Mouse (Mus musculus) left cerebral cortex, adult 2 months (tissue): ENCODE measurements around the gene Neurl4. TPM values are rescaled to one million over a fixed set of nuclear protein-coding genes. Genes with fewer than 3 reads are reported as not detected.
A peak's percentile ranks its signal among the peaks of the same experiment; 100 is the strongest.
"Not testable (repeated sequence)": the region's sequence is repeated elsewhere in the genome, so short reads cannot be mapped to it uniquely, and the experiment has no call there.

ENCODE experiments used
- DNase-seq, 2 experiments: peaks; one replicate each; pipeline ENCODE4 v3.0.0; 2021 to 2022; ENCODE audit warnings: low spot score in 2 of 2, mixed read lengths in 1 of 2; ENCODE audit errors: extremely low spot score in 1 of 2
- H3K27ac ChIP-seq: fragments of 200-600 bp; 2 replicates; pipeline ENCODE4 v1.8.1; 2022
- H3K4me3 ChIP-seq: fragments of 200-600 bp; 2 replicates; pipeline ENCODE4 v1.8.1; 2022
- CTCF ChIP-seq: fragments of 200-600 bp; IDR thresholded peaks from 2 replicates; pipeline ENCODE4 v1.8.1; 2022; ENCODE audit warnings: antibody characterized with exemption, mild to moderate bottlenecking, moderate library complexity
- intact Hi-C: fragments of 180-260 bp; cut with DNase I; formaldehyde crosslinking; loops from one replicate; pipeline ENCODE4 v1.15.1; 2025
- total RNA-seq, 2 experiments: library from RNA; stranded (reverse); gene quantifications; 2 replicates each; pipeline ENCODE4 v1.2.3; 2021

Gene Neurl4
- total RNA-seq, 2 experiments from 2014 or later, result 121 to 124 TPM

GRCm38 (mm10) chr11:69917379-69917948 is 16.6 kb downstream of the Neurl4 start:
- TF ChIP-seq CTCF, result no peak
- no peak overlapping the region for H3K27ac ChIP-seq

GRCm38 (mm10) chr11:69918118-69918517 is 17.2 kb downstream of the Neurl4 start:
- H3K27ac ChIP-seq, result no peak overlapping the region
- DNase-seq, result no peak
- intact Hi-C loops, result no loop called here
- no peak overlapping the region for H3K4me3 ChIP-seq
- no peak for TF ChIP-seq CTCF

More at GRCm38 (mm10) chr11:69917379-69917948, 16.6 kb downstream of the Neurl4 start:
- intact Hi-C loops, result no loop called here
- DNase-seq, result no peak
- no peak overlapping the region for H3K4me3 ChIP-seq

GRCm38 (mm10) chr11:69919053-69919452 is 18.2 kb downstream of the Neurl4 start:
- Histone ChIP-seq H3K27ac (peak overlapping the region; percentile 24; the same call in 1 of the 2 replicates), H3K4me3 (peak overlapping the region; percentile 88)
- intact Hi-C loops, result no loop called here
- TF ChIP-seq CTCF, result no peak
- DNase-seq, result no peak

- no peak for TF ChIP-seq CTCF
- DNase-seq, result peak in 1 of 2 experiments; percentile 40
- intact Hi-C loops, result loop anchor here (2.0 kb wide), 1 partner anchor 61 kb away; the partner anchor contains the start of gene Ctdnep1
- Histone ChIP-seq H3K27ac (peak overlapping the region; percentile 95), H3K4me3 (peak overlapping the region; percentile 88)
Measured at GRCm38 (mm10) chr11:69919661-69920265, 18.9 kb downstream of the Neurl4 start.

GRCm38 (mm10) chr11:69920266-69921031 is 19.6 kb downstream of the Neurl4 start:
- TF ChIP-seq CTCF, result no peak; the same call in 1 of the 2 replicates
- peak in 1 of 2 experiments; percentile 38 for DNase-seq
- Histone ChIP-seq H3K27ac (peak overlapping the region; percentile 95), H3K4me3 (peak overlapping the region; percentile 88)
- intact Hi-C loops, result loop anchor here (2.0 kb wide), 1 partner anchor 60 kb away; the partner anchor contains the start of gene Ctdnep1

GRCm38 (mm10) chr11:69921114-69922011 is 20.5 kb downstream of the Neurl4 start, which contains the start of gene Eif5a:
Eif5a (minus strand) TSS chr11:69921958.
- Histone ChIP-seq H3K27ac (peak within 1 kb of the TSS; percentile 95), H3K4me3 (peak within 1 kb of the TSS; percentile 88)
- peak; percentile 100 for DNase-seq
- intact Hi-C loops, result loop anchor here (2.0 kb wide), 1 partner anchor 59 kb away; the partner anchor contains the start of gene Ctdnep1
- TF ChIP-seq CTCF, result peak; percentile 64

GRCm38 (mm10) chr11:69922012-69922756 is 21.3 kb downstream of the Neurl4 start:
- intact Hi-C loops, result no loop called here
- TF ChIP-seq CTCF, result peak; percentile 2; the same call in 1 of the 2 replicates
- H3K4me3 ChIP-seq, result peak overlapping the region; percentile 65
- DNase-seq, result no peak
- peak overlapping the region; percentile 77 for H3K27ac ChIP-seq

GRCm38 (mm10) chr11:69922796-69923195 is 21.9 kb downstream of the Neurl4 start:
- no peak for DNase-seq
- TF ChIP-seq CTCF, result no peak
- intact Hi-C loops, result no loop called here
- Histone ChIP-seq H3K27ac (peak overlapping the region; percentile 77), H3K4me3 (no peak overlapping the region)

- no peak for DNase-seq
- TF ChIP-seq CTCF, result no peak; the same call in 1 of the 2 replicates
- Histone ChIP-seq H3K4me3 (no peak overlapping the region), H3K27ac (no peak overlapping the region)
- intact Hi-C loops, result no loop called here
Measured at GRCm38 (mm10) chr11:69927501-69927900, 26.6 kb downstream of the Neurl4 start.

GRCm38 (mm10) chr11:69929712-69930111 is 28.8 kb downstream of the Neurl4 start:
- intact Hi-C loops, result loop anchor here (5.0 kb wide), 1 partner anchor 128 kb away; no protein-coding TSS in a partner anchor
- Histone ChIP-seq H3K4me3 (no peak overlapping the region), H3K27ac (no peak overlapping the region)
- DNase-seq, result no peak
- no peak for TF ChIP-seq CTCF

GRCm38 (mm10) chr11:69930176-69930575 is 29.3 kb downstream of the Neurl4 start:
- not testable (repeated sequence) for H3K27ac ChIP-seq, DNase-seq, H3K4me3 ChIP-seq
- intact Hi-C loops, result loop anchor here (5.0 kb wide), 1 partner anchor 127 kb away; no protein-coding TSS in a partner anchor
